Mouse (Mus musculus) small intestine, adult 2 months (tissue): ENCODE measurements around the gene Hspb11.

ENCODE experiments used
- CTCF ChIP-seq: fragments of 200-500 bp; IDR thresholded peaks from 2 replicates; pipeline ENCODE4 v1.5.1; 2012; ENCODE audit warnings: low read depth, mild to moderate bottlenecking, control low read depth, inconsistent platforms, low read length, moderate library complexity, mixed read lengths; ENCODE audit not compliant: insufficient replicate concordance, insufficient read length; ENCODE audit errors: extremely low read depth
- POLR2A ChIP-seq: fragments of 200-500 bp; IDR thresholded peaks from 2 replicates; pipeline ENCODE4 v1.6.1; 2012; ENCODE audit warnings: low read depth, mild to moderate bottlenecking, control low read depth, inconsistent platforms, low read length, moderate library complexity

DNA sequence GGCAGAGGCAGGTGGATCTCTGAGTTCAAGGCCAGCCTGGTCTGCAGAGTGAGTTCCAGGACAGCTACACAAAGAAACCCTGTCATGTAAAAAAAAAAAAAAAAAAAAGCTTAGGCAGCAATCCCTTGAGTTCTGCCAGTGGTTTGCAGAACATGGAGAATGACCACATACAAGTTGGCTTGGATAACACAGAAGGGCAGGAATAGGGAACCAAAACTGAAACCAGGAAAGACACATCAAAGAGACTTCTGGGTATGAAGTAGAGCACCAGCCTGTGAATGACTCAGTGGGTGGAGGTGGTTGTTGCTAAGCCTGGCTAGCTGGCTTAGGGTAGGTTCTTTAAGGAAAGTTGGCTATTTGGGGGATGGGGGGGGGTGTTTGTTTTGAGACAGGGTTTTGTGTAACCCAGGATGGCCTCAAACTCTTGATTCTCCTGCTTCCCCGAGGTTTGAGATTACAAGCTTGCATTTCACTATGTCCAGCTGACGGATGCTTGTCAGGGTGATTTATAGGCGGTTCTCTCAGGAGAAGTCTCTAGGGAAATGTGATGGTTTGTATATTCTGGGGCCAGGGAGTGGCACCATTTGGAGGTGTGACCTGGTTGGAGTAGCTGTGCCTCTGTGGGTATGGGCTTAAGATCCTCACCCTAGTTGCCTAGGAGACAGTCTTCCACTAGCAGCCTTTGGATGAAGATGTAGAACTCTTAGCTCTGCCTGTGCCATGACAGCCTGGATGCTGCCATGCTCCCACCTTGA, 32.2 kb downstream of the Hspb11 start:
- TF ChIP-seq CTCF (no peak), POLR2A (no peak)
